26 mouse cellular contexts compared by ENCODE assay signal in the genomic region with DNA sequence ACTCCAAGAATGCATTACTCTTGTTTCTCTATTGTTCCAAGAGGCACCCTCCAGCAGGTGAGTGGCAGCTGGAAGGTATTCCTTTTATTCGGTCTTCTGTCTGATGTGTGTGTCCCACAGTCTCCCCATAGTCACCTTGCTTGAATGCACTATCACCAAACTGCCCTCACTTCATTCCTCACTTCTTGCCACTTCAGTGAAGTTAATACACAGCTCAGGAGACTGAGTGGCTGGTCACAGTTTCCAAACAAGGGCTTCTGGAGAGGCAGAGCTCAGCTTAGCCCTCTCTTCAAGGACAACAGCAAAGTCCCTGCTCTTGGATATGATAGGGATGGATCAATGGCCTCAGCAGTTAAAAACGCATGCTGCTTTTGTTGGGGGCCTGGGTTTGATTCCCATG. TPM values are rescaled to one million over a fixed set of nuclear protein-coding genes. Genes with fewer than 3 reads are reported as not detected.
DNase-seq lines count a peak whose midpoint lies in the region; ATAC-seq lines count a peak whose summit lies in the region.
"Had no signal": no experiment of that assay in that cellular context is flagged by ENCODE, and none has a peak within 500 bp of the region (broad histone marks: within the 10 kb centered on the region; RNA-seq: fewer than 3 reads in every experiment).

No protein-coding gene starts in this region.

- H3K4me2 ChIP-seq in heart, embryonic 12.5 days = no peak overlapping the region
- no peak overlapping the region for H3K4me2 ChIP-seq in hindbrain, embryonic 13.5 days
- no peak overlapping the region for H3K4me2 ChIP-seq in lung, embryonic 15.5 days
- H3K4me2 ChIP-seq: hindbrain, embryonic 14.5 days; limb, embryonic 15.5 days; midbrain, embryonic 11.5 days; neural tube, embryonic 15.5 days had no signal

- H3K9ac ChIP-seq in heart, embryonic 12.5 days = no peak overlapping the region
- no peak overlapping the region for H3K9ac ChIP-seq in hindbrain, embryonic 13.5 days
- H3K9ac ChIP-seq in lung, embryonic 15.5 days = no peak overlapping the region
- H3K9ac ChIP-seq: hindbrain, embryonic 14.5 days; limb, embryonic 15.5 days; liver, embryonic 14.5 days; neural tube, embryonic 15.5 days had no signal

- peaks cover 47% of the 10 kb centered on the region for H3K4me1 ChIP-seq in heart, embryonic 12.5 days (replicated peaks)
- H3K4me1 ChIP-seq in hindbrain, embryonic 10.5 days (replicated peaks) = peaks cover 28% of the 10 kb centered on the region
- peaks cover 35% of the 10 kb centered on the region for H3K4me1 ChIP-seq in hindbrain, embryonic 13.5 days (replicated peaks)
- peaks cover 17% of the 10 kb centered on the region; the same call in 1 of the 2 replicates for H3K4me1 ChIP-seq in lung, embryonic 15.5 days

- H3K36me3 ChIP-seq in heart, embryonic 12.5 days = peaks cover 17% of the 10 kb centered on the region
- H3K36me3 ChIP-seq in hindbrain, embryonic 10.5 days = peaks cover 15% of the 10 kb centered on the region; the same call in 1 of the 2 replicates
- H3K36me3 ChIP-seq in hindbrain, embryonic 13.5 days = peaks cover 17% of the 10 kb centered on the region
- peaks cover 4% of the 10 kb centered on the region; the same call in 1 of the 2 replicates for H3K36me3 ChIP-seq in lung, embryonic 15.5 days
- H3K36me3 ChIP-seq: forebrain, embryonic 10.5 days; G1E had no signal

- H3K27me3 ChIP-seq in heart, embryonic 12.5 days (replicated peaks) = no peaks in the 10 kb centered on the region
- H3K27me3 ChIP-seq in hindbrain, embryonic 10.5 days (ENCODE audit: insufficient read depth, poor library complexity, severe bottlenecking) = no peaks in the 10 kb centered on the region
- H3K27me3 ChIP-seq in hindbrain, embryonic 13.5 days = no peaks in the 10 kb centered on the region
- no peaks in the 10 kb centered on the region for H3K27me3 ChIP-seq in lung, embryonic 15.5 days
- H3K27me3 ChIP-seq: limb, embryonic 15.5 days; neural tube, embryonic 15.5 days; Patski had no signal

- H3K4me3 ChIP-seq in heart, embryonic 12.5 days = no peak overlapping the region
- no peak overlapping the region for H3K4me3 ChIP-seq in hindbrain, embryonic 10.5 days
- no peak overlapping the region for H3K4me3 ChIP-seq in hindbrain, embryonic 13.5 days
- H3K4me3 ChIP-seq in lung, embryonic 15.5 days = no peak overlapping the region
- H3K4me3 ChIP-seq: forebrain, embryonic 10.5 days; left cerebral cortex, adult 2 months; limb, embryonic 15.5 days; neural tube, embryonic 15.5 days had no signal

- no peak for ATAC-seq in heart, embryonic 12.5 days (ENCODE audit: insufficient number of reproducible peaks, low FRiP score)
- no peak for ATAC-seq in hindbrain, embryonic 13.5 days (ENCODE audit: low FRiP score)
- no peak for ATAC-seq in lung, embryonic 15.5 days (ENCODE audit: borderline replicate concordance, extremely low read depth, low FRiP score, low TSS enrichment)
- ATAC-seq: forebrain, embryonic 16.5 days; inflammation-experienced regulatory T-cells, adult 6 months; Patski had no signal

- H3K27ac ChIP-seq in heart, embryonic 12.5 days (ENCODE audit: poor library complexity, severe bottlenecking) = peak overlapping the region; percentile 80
- peak overlapping the region; percentile 24; the same call in 1 of the 2 replicates for H3K27ac ChIP-seq in hindbrain, embryonic 10.5 days
- H3K27ac ChIP-seq in hindbrain, embryonic 13.5 days = no peak overlapping the region
- H3K27ac ChIP-seq in lung, embryonic 15.5 days = peak overlapping the region; percentile 13
- H3K27ac ChIP-seq: forebrain, embryonic 10.5 days; hindbrain, embryonic 14.5 days; left cerebral cortex, adult 2 months; limb, embryonic 15.5 days; liver, embryonic 14.5 days; neural tube, embryonic 15.5 days had no signal

- intact Hi-C loops in heart, postnatal 10 days (cut with DNase I) = no loop called here

- DNase-seq in heart, postnatal 10 days = no peak
- DNase-seq in hindbrain, embryonic 10.5 days (ENCODE audit: low spot score) = no peak
- peak; percentile 42 for DNase-seq in lung, postnatal 36 days
- DNase-seq in layer of hippocampus, adult 18-20 months (ENCODE audit: low spot score in 2 of 2) = no peak
- DNase-seq: cerebellum, adult 11 months; cerebellum, adult 9-11 months; gastrocnemius, postnatal 10 days; kidney, adult 18-20 months; right cerebral cortex, adult 18-20 months had no signal

- no peaks in the 10 kb centered on the region; the same call in 1 of the 2 replicates for H3K9me3 ChIP-seq in heart, embryonic 12.5 days (replicated peaks)
- no peaks in the 10 kb centered on the region; the same call in 1 of the 2 replicates for H3K9me3 ChIP-seq in hindbrain, embryonic 10.5 days
- no peaks in the 10 kb centered on the region for H3K9me3 ChIP-seq in hindbrain, embryonic 13.5 days
- H3K9me3 ChIP-seq in lung, embryonic 15.5 days = no peaks in the 10 kb centered on the region
- H3K9me3 ChIP-seq: forebrain, embryonic 10.5 days; G1E; limb, embryonic 15.5 days; neural tube, embryonic 15.5 days had no signal

- 37% methylated on average over 2 of the region's 2 CpGs for WGBS in heart, embryonic 12.5 days
- WGBS in hindbrain, embryonic 10.5 days = 62% methylated on average over 2 of the region's 2 CpGs
- 52% methylated on average over 2 of the region's 2 CpGs for WGBS in hindbrain, embryonic 13.5 days
- 45% methylated on average over 2 of the region's 2 CpGs for WGBS in lung, embryonic 15.5 days

RNA-seq across cellular contexts. Expression of a gene that starts 17.2 kb away (rescaled TPM):
- 7.7 and 8.2 TPM in 2 replicates for polyA plus RNA-seq in heart, embryonic 12.5 days (2016; fragmentation: Nextera tagmentation; extraction: Ambion mirVana)
- 1 to 10 TPM; 5.6 to 6.2 TPM for total RNA-seq in heart, postnatal 10 days (2021)
- polyA plus RNA-seq in hindbrain, embryonic 10.5 days (2016; fragmentation: Nextera tagmentation; extraction: Ambion mirVana) = 5.4 and 9.9 TPM in 2 replicates
- 7.4 and 7.5 TPM in 2 replicates for polyA plus RNA-seq in hindbrain, embryonic 13.5 days (2015; fragmentation: Nextera tagmentation; extraction: Ambion mirVana)
- polyA plus RNA-seq in lung, embryonic 15.5 days (2015; fragmentation: Nextera tagmentation; extraction: Ambion mirVana) = 4.2 and 4.6 TPM in 2 replicates
- 1 to 10 TPM; 9.0 to 9.2 TPM for total RNA-seq in layer of hippocampus, adult 18-20 months (2021)
- polyA plus RNA-seq: G1E had no signal

RNA-seq across cellular contexts. Expression of a gene that starts 58.3 kb away (rescaled TPM):
- polyA plus RNA-seq in heart, embryonic 12.5 days (2016; fragmentation: Nextera tagmentation; extraction: Ambion mirVana) = 0.32 and 0.62 TPM in 2 replicates
- total RNA-seq in heart, postnatal 10 days (2021) = under 1 TPM in 1 of 2 experiments, not detected in 1; 0.12 TPM
- 0.47 TPM in 2 replicates for polyA plus RNA-seq in hindbrain, embryonic 10.5 days (2016; fragmentation: Nextera tagmentation; extraction: Ambion mirVana)
- polyA plus RNA-seq in hindbrain, embryonic 13.5 days (2015; fragmentation: Nextera tagmentation; extraction: Ambion mirVana) = 0.19 and 0.34 TPM in 2 replicates
- polyA plus RNA-seq in lung, embryonic 15.5 days (2015; fragmentation: Nextera tagmentation; extraction: Ambion mirVana) = 0.55 and 0.69 TPM in 2 replicates
- not detected for total RNA-seq in layer of hippocampus, adult 18-20 months (2021)
- total RNA-seq: common myeloid progenitor, adult 5-6 weeks; megakaryocyte progenitor cell, adult 5-6 weeks had no signal
- polyA plus RNA-seq: G1E; midbrain, postnatal 0 days had no signal
